Mouse (Mus musculus) mouse trophoblast stem cell (cell line): ENCODE measurements around the gene Pla2g2c.

Source experiments
- in situ Hi-C, 2 experiments: fragments of 300-500 bp; cut with MseI, MboI; formaldehyde crosslinking; loops; 2 replicates in 1 of 2; 3 replicates in 1 of 2; pipeline ENCODE4 v1.15.1; 2025

The Pla2g2c gene

GRCm38 (mm10) chr4:138748369-138749072 is 23.9 kb downstream of the Pla2g2c start:
- in situ Hi-C loops: loop anchor here in 1 of 2 experiments (5.0 kb wide), 1 partner anchor 99 kb away; no protein-coding TSS in a partner anchor

GRCm38 (mm10) chr4:138752603-138753002 is 28.0 kb downstream of the Pla2g2c start:
- in situ Hi-C loops: no loop called here

- in situ Hi-C loops: no loop called here
These were observed 29.0 kb downstream of the Pla2g2c start for GRCm38 (mm10) chr4:138753608-138754007.

GRCm38 (mm10) chr4:138754432-138754831 is 29.8 kb downstream of the Pla2g2c start:
- in situ Hi-C loops: no loop called here

- in situ Hi-C loops: no loop called here
These were observed 30.8 kb downstream of the Pla2g2c start for GRCm38 (mm10) chr4:138755439-138755838.

- in situ Hi-C loops: no loop called here
These were observed 31.4 kb downstream of the Pla2g2c start for GRCm38 (mm10) chr4:138755983-138756382.

GRCm38 (mm10) chr4:138757416-138757815 is 32.8 kb downstream of the Pla2g2c start, which contains the start of gene Pla2g2f:
Pla2g2f (minus strand) TSS chr4:138757626.
- in situ Hi-C loops: no loop called here

GRCm38 (mm10) chr4:138762266-138762665 is 37.7 kb downstream of the Pla2g2c start:
- in situ Hi-C loops: no loop called here

GRCm38 (mm10) chr4:138771970-138772369 is 47.4 kb downstream of the Pla2g2c start:
- in situ Hi-C loops: no loop called here

- in situ Hi-C loops: no loop called here
These were observed 47.8 kb downstream of the Pla2g2c start for GRCm38 (mm10) chr4:138772386-138772785.

GRCm38 (mm10) chr4:138775435-138775834 is 50.8 kb downstream of the Pla2g2c start, which contains the start of gene Pla2g2d:
Pla2g2d (plus strand) TSS chr4:138775735.
- in situ Hi-C loops: no loop called here

GRCm38 (mm10) chr4:138777417-138778407 is 53.1 kb downstream of the Pla2g2c start:
- in situ Hi-C loops: no loop called here

- in situ Hi-C loops: no loop called here
These were observed 55.7 kb downstream of the Pla2g2c start for GRCm38 (mm10) chr4:138780300-138780699.

- in situ Hi-C loops: no loop called here
These were observed 57.5 kb downstream of the Pla2g2c start for GRCm38 (mm10) chr4:138782098-138782497.

- in situ Hi-C loops: no loop called here
These were observed 61.1 kb downstream of the Pla2g2c start for GRCm38 (mm10) chr4:138785721-138786120.

GRCm38 (mm10) chr4:138786141-138786540 is 61.5 kb downstream of the Pla2g2c start:
- in situ Hi-C loops: no loop called here

GRCm38 (mm10) chr4:138788381-138788780 is 63.8 kb downstream of the Pla2g2c start:
- in situ Hi-C loops: no loop called here

GRCm38 (mm10) chr4:138791452-138791851 is 66.9 kb downstream of the Pla2g2c start:
- in situ Hi-C loops: no loop called here

GRCm38 (mm10) chr4:138792599-138792998 is 68.0 kb downstream of the Pla2g2c start:
- in situ Hi-C loops: no loop called here

GRCm38 (mm10) chr4:138793276-138793675 is 68.7 kb downstream of the Pla2g2c start:
- in situ Hi-C loops: no loop called here

GRCm38 (mm10) chr4:138794344-138794743 is 69.8 kb downstream of the Pla2g2c start:
- in situ Hi-C loops: no loop called here
